Mouse (Mus musculus) limb, embryonic 13.5 days (tissue): Measurements from ENCODE around the gene Iqcd. TPM values are rescaled to one million over a fixed set of nuclear protein-coding genes. Genes with fewer than 3 reads are reported as not detected.

Experiments
- ATAC-seq: fragments of 200-750 bp; cut with Nextera tagmentation; 2 replicates; pipeline ENCODE4 v1.8.0; 2017; ENCODE audit warnings: low read depth, moderate number of reproducible peaks, moderate TSS enrichment; ENCODE audit not compliant: low FRiP score
- H3K27ac ChIP-seq: fragments of 300-500 bp; sonication (generic); 2 replicates; pipeline ENCODE4 v1.5.1; 2015; ENCODE audit warnings: inconsistent platforms, mild to moderate bottlenecking, moderate library complexity
- H3K27me3 ChIP-seq: fragments of 300-500 bp; sonication (generic); 2 replicates; pipeline ENCODE4 v1.6.1; 2015; ENCODE audit warnings: mild to moderate bottlenecking, inconsistent platforms
- H3K36me3 ChIP-seq: fragments of 300-500 bp; sonication (generic); 2 replicates; pipeline ENCODE4 v1.6.1; 2015; ENCODE audit warnings: inconsistent platforms, mild to moderate bottlenecking, moderate library complexity
- H3K4me1 ChIP-seq: fragments of 300-500 bp; sonication (generic); 2 replicates; pipeline ENCODE4 v1.6.1; 2015; ENCODE audit warnings: inconsistent platforms
- H3K4me2 ChIP-seq: fragments of 300-500 bp; sonication (generic); replicated peaks from 2 replicates; pipeline ENCODE4 v1.6.1; 2015; ENCODE audit warnings: inconsistent platforms, mild to moderate bottlenecking, moderate library complexity
- H3K4me3 ChIP-seq: fragments of 300-500 bp; sonication (generic); 2 replicates; pipeline ENCODE4 v1.5.1; 2015; ENCODE audit warnings: moderate library complexity, mild to moderate bottlenecking, inconsistent platforms
- H3K9ac ChIP-seq: fragments of 300-500 bp; sonication (generic); 2 replicates; pipeline ENCODE4 v1.6.1; 2015; ENCODE audit warnings: mild to moderate bottlenecking, inconsistent platforms
- H3K9me3 ChIP-seq: fragments of 300-500 bp; sonication (generic); 2 replicates; pipeline ENCODE4 v1.6.1; 2016; ENCODE audit warnings: inconsistent platforms
- WGBS: fragments of 180-500 bp; shearing (Covaris S2); methylation state at CpG from one replicate; pipeline ENCODE4 v1.1.7; 2015; 5-methylcytosine and 5-hydroxymethylcytosine counted together
- polyA plus RNA-seq: library from polyadenylated mRNA; unstranded; fragments of >200 nt; fragmentation: Nextera tagmentation; extraction: Ambion mirVana; gene quantifications from 2 replicates; pipeline ENCODE4 v1.2.1, GENCODE M21; 2015

Gene Iqcd
- polyA plus RNA-seq, 1 experiment from 2014 or later = 0.69 TPM

DNA sequence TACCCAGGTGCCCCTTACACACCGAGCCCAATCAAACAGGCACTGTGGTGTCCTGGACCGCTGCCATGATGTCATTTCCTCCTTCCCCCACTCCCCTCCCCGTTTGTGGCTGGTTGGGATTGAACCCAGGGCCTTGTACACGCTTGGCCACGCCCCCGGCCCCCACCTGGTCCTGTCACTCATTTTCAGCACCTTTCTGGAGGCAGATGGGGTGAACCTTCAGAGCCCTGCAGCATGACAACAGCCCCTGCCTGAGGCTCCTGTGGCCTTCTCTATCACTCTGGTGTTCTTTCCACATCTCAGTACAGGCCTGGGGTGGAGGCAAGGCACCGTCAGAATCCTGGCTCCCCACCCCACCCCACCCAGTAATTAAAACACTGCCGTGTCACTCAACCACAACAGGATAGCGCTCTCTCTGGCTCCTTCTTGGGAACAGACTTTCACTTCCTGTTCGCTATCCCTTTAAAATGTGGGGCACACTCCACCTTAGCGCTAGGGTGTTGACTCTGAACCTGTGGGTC lies 12.0 kb upstream of the Iqcd start:
- no peaks in the 10 kb centered on the region for H3K9me3 ChIP-seq
- no peak overlapping the region for H3K4me3 ChIP-seq
- WGBS = 71% methylated on average over 11 of the region's 11 CpGs
- H3K9ac ChIP-seq = no peak overlapping the region
- peak overlapping the region; percentile 44; the same call in 1 of the 2 replicates for H3K27ac ChIP-seq
- H3K27me3 ChIP-seq = no peaks in the 10 kb centered on the region
- peaks cover 61% of the 10 kb centered on the region for H3K4me1 ChIP-seq
- no peak overlapping the region for H3K4me2 ChIP-seq
- H3K36me3 ChIP-seq = peaks cover 10% of the 10 kb centered on the region
- ATAC-seq = no peak

DNA sequence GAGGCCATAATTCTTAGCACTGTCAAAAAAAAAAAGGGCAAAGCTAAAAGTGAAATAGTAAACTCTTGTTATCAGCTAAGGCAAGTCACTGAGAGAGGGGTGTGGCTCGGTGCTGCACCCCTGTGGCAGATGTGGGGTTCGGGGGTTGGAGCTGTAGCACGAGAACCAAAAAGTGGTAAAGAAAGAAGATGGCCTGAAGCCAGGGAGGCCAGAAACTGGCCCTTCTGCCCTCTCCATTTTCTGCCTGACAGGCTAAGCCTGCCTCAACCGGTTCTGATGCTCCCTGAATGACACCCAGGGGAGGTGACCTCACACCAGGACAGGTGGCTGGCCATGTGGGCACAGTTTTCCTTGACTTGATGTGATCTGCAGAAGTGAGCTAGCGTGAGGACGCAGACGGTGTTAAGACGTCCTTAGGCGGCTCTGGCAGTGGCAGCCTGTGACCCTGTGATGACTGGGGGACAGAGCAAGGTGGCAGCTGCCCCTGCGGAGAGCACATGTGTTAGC lies 10.8 kb upstream of the Iqcd start:
- Histone ChIP-seq H3K36me3 (peaks cover 19% of the 10 kb centered on the region), H3K9ac (no peak overlapping the region), H3K27ac (peak overlapping the region; percentile 82), H3K4me1 (peaks cover 56% of the 10 kb centered on the region), H3K4me2 (0 out of 2 replicates have a peak overlapping the region, but pooled peaks have one; percentile 11), H3K27me3 (no peaks in the 10 kb centered on the region), H3K4me3 (no peak overlapping the region), H3K9me3 (no peaks in the 10 kb centered on the region)
- peak; percentile 28; the same call in 1 of the 2 replicates for ATAC-seq
- 35% methylated on average over 10 of the region's 10 CpGs for WGBS

DNA sequence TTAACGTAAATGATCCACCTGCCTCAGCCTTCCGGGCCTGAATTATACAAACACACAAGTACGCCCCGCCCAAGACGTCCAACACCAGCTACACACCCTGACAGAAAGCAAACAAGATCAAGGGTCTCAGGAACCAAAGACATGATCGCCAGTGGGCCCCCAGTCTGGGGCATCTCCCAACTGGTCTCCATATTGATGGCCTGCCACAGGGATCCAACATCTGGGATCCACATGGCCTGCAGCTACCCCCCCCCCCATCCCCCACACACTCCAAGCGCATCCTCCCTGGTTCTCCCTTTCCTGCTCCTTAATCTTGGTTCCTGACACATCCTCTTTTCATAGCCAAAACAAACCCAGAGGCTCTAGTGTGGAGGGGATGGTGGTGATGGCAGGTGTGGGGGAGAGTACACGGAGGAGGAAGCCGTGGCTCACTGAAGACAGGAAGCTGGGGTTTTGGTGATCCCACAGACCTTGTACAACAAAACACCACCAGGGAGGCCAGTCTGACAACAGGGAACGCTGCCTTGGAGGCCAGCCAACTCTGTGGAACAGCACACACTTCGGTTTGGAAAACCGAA lies 10.2 kb upstream of the Iqcd start:
- H3K9ac ChIP-seq = no peak overlapping the region
- WGBS = 18% methylated on average over 12 of the region's 12 CpGs
- H3K36me3 ChIP-seq = peaks cover 25% of the 10 kb centered on the region
- peak overlapping the region; percentile 82 for H3K27ac ChIP-seq
- peaks cover 56% of the 10 kb centered on the region for H3K4me1 ChIP-seq
- no peaks in the 10 kb centered on the region for H3K27me3 ChIP-seq
- ATAC-seq = no peak
- H3K4me3 ChIP-seq = no peak overlapping the region
- peak overlapping the region; percentile 50 for H3K4me2 ChIP-seq
- H3K9me3 ChIP-seq = no peaks in the 10 kb centered on the region

DNA sequence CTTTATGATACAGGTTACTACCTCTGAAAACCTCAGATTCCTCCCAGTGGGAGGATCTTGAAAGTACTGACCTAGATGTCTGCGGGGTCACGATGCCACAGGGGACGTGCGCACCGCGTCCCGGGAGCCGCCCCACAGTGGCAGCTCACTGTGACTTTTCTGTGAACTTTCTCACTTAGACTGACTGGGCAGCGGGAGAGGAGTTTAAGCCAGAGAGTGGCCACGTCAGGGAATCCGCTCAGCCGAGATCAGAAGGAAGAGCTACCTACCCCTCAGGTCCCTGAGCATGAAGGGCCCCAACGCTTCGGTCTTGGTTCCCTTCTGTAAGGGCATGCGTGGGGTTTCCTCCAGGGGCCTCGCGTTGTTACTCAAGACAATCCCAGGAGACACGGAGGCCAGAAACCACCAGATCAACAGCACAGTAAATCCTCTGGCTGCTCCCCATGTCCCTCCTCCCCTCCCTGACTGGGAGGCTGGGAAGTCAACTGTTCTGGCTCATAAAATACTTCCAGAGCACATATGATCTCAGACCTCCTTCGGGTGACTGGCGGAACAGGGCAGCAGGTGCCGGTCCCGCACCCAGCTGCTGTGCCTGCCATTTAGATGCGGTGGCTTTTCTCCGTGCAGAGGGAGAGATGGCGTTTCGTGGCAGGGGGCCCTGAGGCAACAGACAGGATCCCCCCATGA lies 9.5 kb upstream of the Iqcd start:
- H3K9me3 ChIP-seq = no peaks in the 10 kb centered on the region
- WGBS = 20% methylated on average over 26 of the region's 26 CpGs
- H3K9ac ChIP-seq = no peak overlapping the region
- peak; percentile 57 for ATAC-seq
- peak overlapping the region; percentile 50 for H3K4me2 ChIP-seq
- peaks cover 32% of the 10 kb centered on the region for H3K36me3 ChIP-seq
- H3K4me1 ChIP-seq = peaks cover 56% of the 10 kb centered on the region
- no peak overlapping the region for H3K4me3 ChIP-seq
- H3K27me3 ChIP-seq = no peaks in the 10 kb centered on the region
- H3K27ac ChIP-seq = peak overlapping the region; percentile 82

DNA sequence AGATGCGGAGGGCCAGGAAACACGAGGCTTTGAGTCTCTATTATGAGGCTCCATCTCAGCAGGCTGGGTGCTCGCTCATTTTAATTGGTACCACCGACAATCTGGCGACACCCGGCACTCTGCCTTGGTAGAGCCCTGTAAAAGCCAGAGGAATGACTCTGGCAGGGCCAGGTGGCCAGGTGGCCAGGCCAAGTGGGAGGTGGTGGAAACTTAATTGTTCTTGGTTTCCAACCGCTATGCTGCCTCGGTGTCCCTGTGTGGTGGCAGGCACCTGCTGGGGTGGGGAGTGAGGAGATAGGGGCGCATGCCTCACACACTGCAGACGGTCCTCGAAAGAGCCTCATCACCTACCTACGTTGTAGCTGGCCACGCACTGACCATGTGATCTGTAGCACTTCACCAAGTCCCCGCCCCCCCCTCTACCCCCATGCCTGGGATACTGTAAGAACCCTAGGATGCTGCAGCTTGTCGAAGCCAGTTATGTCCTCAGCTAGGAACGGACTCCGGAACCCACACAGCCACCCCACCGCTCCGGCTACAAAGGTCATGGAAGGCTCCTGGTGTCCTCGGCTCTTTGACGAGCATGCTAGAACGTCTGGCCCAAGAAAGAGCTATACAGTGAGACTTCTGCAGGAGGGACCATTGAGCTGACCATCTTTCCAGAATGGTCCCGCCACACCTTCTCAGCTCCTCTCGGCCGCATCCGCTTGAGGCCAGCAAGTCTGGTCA lies 8.8 kb upstream of the Iqcd start:
- no peaks in the 10 kb centered on the region for H3K9me3 ChIP-seq
- ATAC-seq = 0 out of 2 replicates have a peak, but pooled peaks have one; percentile 8
- peaks cover 55% of the 10 kb centered on the region for H3K4me1 ChIP-seq
- peak overlapping the region; percentile 82 for H3K27ac ChIP-seq
- H3K27me3 ChIP-seq = no peaks in the 10 kb centered on the region
- H3K9ac ChIP-seq = no peak overlapping the region
- H3K4me2 ChIP-seq = peak overlapping the region; percentile 50
- H3K4me3 ChIP-seq = no peak overlapping the region
- 65% methylated on average over 26 of the region's 26 CpGs for WGBS
- peaks cover 35% of the 10 kb centered on the region for H3K36me3 ChIP-seq

DNA sequence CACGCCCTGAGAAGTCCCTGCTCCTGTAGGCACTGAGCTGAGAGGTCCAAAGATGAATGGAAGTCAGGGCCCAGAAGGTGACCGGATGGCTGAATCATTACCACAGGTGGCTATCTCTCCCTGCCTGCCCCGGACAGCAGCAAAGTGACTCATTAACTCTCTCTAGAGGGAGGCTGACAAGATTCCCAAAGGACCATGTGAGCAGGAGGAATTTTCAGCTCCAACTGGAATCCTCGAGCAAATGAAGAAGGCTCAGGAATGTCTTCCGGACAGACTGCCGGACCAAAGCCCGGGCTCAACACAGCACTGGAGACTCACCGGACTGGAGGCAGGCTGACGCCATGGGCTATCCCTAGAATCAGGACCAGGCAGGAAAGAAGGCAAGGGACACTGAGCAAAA lies 6.8 kb upstream of the Iqcd start:
- H3K36me3 ChIP-seq = peaks cover 36% of the 10 kb centered on the region
- no peaks in the 10 kb centered on the region for H3K27me3 ChIP-seq
- peaks cover 55% of the 10 kb centered on the region for H3K4me1 ChIP-seq
- H3K27ac ChIP-seq = no peak overlapping the region; the same call in 1 of the 2 replicates
- WGBS = 85% methylated on average over 9 of the region's 9 CpGs
- no peak overlapping the region for H3K9ac ChIP-seq
- ATAC-seq = no peak
- H3K4me2 ChIP-seq = no peak overlapping the region
- no peaks in the 10 kb centered on the region for H3K9me3 ChIP-seq
- H3K4me3 ChIP-seq = no peak overlapping the region

DNA sequence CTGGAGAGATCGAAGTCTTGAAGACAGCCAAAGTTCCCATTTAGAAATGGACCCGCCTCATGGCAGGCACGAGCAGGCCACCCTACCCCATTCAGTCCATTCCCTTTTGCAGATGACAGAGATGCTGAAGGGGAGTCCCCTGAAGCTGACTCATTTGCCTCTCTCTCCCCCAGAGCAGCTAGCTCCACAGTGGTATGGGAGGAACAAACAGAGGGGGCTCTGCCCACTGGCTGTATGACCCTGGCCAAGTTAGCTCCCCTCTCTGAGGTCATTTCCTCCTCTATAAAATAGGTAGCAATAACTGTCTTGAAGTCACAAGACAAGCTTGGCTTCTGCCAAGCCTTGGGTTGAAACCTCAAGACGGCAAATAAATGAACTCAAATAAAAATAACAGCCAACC lies 5.3 kb upstream of the Iqcd start:
- Histone ChIP-seq H3K4me1 (peaks cover 50% of the 10 kb centered on the region), H3K4me2 (no peak overlapping the region), H3K9me3 (no peaks in the 10 kb centered on the region), H3K4me3 (no peak overlapping the region), H3K36me3 (peaks cover 36% of the 10 kb centered on the region), H3K27ac (no peak overlapping the region), H3K9ac (no peak overlapping the region), H3K27me3 (no peaks in the 10 kb centered on the region)
- no peak for ATAC-seq
- 82% methylated on average over 4 of the region's 4 CpGs for WGBS

DNA sequence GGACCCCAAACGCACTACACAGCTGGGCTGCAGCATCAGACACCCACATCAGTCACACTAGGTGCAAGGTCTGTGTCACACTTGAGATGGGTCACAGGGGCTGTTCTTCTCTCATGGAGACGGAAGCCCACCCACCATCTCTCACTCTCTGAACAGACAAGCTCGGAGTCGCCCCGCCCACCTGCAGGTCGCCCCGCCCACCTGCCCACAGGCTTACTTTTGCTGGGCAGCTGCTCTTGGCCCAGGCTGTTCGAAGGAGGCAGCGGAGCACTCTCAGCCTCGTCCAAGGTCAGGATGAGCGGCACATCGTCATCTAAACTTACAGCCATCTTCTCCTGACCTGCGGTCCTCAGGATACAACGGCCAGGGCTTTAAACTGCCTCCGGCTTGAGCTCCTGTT lies 3.8 kb upstream of the Iqcd start:
- H3K4me1 ChIP-seq = peaks cover 40% of the 10 kb centered on the region
- peaks cover 36% of the 10 kb centered on the region for H3K36me3 ChIP-seq
- H3K4me2 ChIP-seq = no peak overlapping the region
- no peak overlapping the region for H3K9ac ChIP-seq
- 46% methylated on average over 15 of the region's 15 CpGs for WGBS
- ATAC-seq = no peak
- H3K27ac ChIP-seq = 0 out of 2 replicates have a peak overlapping the region, but pooled peaks have one; percentile 3
- no peaks in the 10 kb centered on the region for H3K27me3 ChIP-seq
- no peaks in the 10 kb centered on the region for H3K9me3 ChIP-seq
- no peak overlapping the region for H3K4me3 ChIP-seq

DNA sequence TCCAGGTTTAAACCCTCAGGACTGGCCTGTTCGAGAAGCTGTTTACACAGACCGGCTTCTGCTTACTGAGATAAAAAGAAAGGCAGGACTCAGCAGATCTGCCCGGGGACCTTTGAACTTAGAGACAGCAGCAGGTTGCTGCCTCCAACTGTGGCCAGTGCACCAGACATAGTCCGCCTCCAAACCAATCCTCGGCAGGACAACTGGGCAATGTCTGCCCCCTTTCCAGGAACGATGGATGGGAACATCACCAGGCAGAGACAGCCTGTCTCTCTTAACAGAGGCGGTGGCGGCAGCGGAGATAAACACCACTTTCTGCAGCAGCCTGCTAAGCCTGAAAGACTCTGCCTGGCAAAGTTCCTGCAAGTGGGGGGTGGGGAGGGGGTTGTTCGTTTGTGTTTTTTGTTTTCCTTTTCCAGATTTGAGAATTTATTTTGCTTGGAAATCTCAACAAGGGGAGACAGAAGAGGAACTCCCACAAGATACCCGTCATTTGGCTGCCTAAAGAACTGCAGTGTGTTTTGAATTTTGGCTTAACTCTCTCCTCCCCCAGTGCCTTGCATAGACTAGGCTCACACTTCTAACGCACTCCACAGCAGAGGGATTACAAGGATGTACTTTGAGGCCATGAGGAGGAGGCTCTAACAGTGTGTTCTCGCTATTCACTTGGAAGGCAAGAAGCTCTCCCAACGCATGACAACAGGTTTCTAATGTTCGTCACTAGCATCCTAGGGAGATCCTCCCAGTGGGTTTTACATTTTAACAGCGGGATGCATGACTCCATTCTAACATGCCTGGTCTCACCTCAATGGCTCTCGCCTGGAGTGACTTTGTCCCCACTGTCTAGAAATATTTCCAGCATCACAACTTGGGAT lies 1.8 kb upstream of the Iqcd start:
- Histone ChIP-seq H3K4me3 (peak overlapping the region; percentile 83), H3K36me3 (peaks cover 29% of the 10 kb centered on the region), H3K9ac (peak overlapping the region; percentile 89), H3K4me1 (peaks cover 29% of the 10 kb centered on the region), H3K9me3 (no peaks in the 10 kb centered on the region), H3K4me2 (peak overlapping the region; percentile 97), H3K27me3 (no peaks in the 10 kb centered on the region), H3K27ac (no peak overlapping the region)
- ATAC-seq = no peak
- WGBS = 16% methylated on average over 17 of the region's 17 CpGs

DNA sequence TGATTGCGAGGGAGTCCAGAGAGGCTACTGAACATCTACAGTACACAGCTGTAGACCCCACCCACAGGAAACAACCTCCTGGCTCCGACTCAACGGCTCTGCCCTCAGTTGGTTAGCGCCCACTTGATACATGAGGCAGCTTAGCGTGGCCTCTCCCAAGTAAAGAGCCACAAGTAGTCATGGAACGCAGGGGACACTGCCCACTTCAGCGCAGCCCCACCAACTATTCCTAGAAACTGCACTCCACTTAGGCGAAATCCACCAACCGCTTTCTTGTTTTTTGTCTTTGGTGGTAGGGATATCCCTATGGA lies 1.2 kb upstream of the Iqcd start:
- peak overlapping the region; percentile 83 for H3K4me3 ChIP-seq
- H3K9ac ChIP-seq = peak overlapping the region; percentile 89
- H3K27me3 ChIP-seq = no peaks in the 10 kb centered on the region
- H3K4me2 ChIP-seq = peak overlapping the region; percentile 97
- no peaks in the 10 kb centered on the region for H3K9me3 ChIP-seq
- H3K27ac ChIP-seq = 0 out of 2 replicates have a peak overlapping the region, but pooled peaks have one; percentile 61
- H3K36me3 ChIP-seq = peaks cover 26% of the 10 kb centered on the region
- H3K4me1 ChIP-seq = peaks cover 29% of the 10 kb centered on the region
- WGBS = 25% methylated on average over 9 of the region's 9 CpGs
- no peak for ATAC-seq

DNA sequence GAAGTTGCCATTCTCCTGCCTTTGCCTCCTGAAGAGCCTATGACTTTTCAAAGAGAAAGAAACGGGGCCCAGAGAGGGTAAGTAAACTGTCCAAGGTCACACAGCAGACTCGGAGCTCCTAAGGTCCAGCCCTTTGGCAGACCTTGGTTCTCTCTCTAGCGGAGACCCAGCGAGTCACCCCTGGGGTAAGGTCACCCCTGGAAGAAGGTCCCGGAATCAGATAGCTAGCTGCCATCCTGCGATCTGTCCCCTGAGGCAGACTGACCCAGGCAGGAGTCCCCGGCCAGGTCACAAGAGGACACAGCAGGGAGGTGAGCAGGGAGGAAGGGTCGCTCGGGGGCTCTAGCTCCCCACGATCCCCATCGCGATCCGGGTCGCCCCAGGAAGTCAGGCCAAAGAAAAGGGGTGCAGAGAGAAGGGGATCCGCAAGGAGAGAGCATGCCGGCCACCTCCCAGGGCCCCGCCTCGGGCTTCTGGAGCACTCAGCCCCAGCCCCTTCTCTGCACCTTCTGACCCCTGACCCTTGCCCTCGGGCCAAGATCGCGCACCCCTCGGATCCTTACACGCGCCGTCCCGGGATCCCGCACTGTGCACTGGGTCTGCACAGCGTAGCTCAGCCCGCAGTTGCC lies 762 bp upstream of the Iqcd start:
- H3K9ac ChIP-seq = peak overlapping the region; percentile 89
- H3K9me3 ChIP-seq = no peaks in the 10 kb centered on the region
- no peak for ATAC-seq
- H3K4me3 ChIP-seq = peak overlapping the region; percentile 83
- no peaks in the 10 kb centered on the region for H3K27me3 ChIP-seq
- peak overlapping the region; percentile 61; the same call in 1 of the 2 replicates for H3K27ac ChIP-seq
- WGBS = 2% methylated on average over 29 of the region's 29 CpGs
- H3K4me1 ChIP-seq = peaks cover 29% of the 10 kb centered on the region
- H3K36me3 ChIP-seq = peaks cover 21% of the 10 kb centered on the region
- H3K4me2 ChIP-seq = peak overlapping the region; percentile 97
